25 mouse cellular contexts compared by ENCODE assay signal in the genomic region with DNA sequence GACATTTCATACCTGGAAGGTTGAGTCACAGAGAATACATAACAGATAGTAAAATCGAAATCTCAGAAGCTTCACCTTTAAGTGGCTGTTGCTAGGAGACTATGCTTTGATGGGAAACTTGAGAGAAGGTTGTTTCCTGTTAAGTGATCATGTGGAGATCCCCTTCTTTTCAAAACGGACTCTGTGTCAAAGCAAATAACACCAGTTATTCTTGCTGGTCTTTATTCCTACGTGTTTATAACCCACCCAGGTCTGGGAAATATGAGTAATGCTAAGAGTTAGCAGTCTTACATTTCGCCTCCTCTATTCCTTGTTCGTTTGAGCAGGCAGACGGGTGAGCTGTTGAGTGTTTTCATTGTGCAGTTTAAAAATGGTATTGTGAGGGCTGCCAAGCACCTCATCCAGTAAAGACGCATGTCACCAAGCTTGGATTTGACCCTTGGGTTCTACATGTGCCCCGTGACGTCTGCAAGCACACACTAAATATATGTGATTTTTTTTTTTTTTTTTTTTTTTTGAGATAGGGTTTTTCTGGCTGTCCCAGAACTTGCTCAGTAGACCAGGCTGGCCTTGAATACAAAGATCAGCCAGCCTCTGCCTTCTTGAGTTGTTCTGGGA. TPM values are rescaled to one million over a fixed set of nuclear protein-coding genes. Genes with fewer than 3 reads are reported as not detected.
DNase-seq lines count a peak whose midpoint lies in the region; ATAC-seq and TF ChIP-seq lines count a peak whose summit lies in the region.
"Had no signal": no experiment of that assay in that cellular context is flagged by ENCODE, and none has a peak within 500 bp of the region (broad histone marks: within the 10 kb centered on the region; RNA-seq: fewer than 3 reads in every experiment).

No protein-coding gene starts in this region.

- no peak for TF ChIP-seq CTCF in bone marrow macrophage, adult 2 months (IDR thresholded peaks at IDR 0.05; ENCODE audit: low read depth, low read length)

- ATAC-seq in neutrophil, adult 5-6 weeks (ENCODE audit: extremely low read depth, insufficient number of reproducible peaks, low FRiP score, poor library complexity, severe bottlenecking) = peak; percentile 59; the same call in 1 of the 2 replicates
- ATAC-seq in frontal cortex, adult (ENCODE audit: low TSS enrichment) = no peak
- ATAC-seq: forebrain, embryonic 16.5 days; intestine, postnatal 0 days; liver, postnatal 0 days had no signal

- no peak for TF ChIP-seq POLR2A in bone marrow macrophage, adult 2 months (IDR thresholded peaks at IDR 0.05; ENCODE audit: borderline replicate concordance, low read depth, low read length)

- peak overlapping the region; percentile 44 for H3K27ac ChIP-seq in bone marrow macrophage, adult 2 months (ENCODE audit: insufficient read depth, low read depth, low read length)
- H3K27ac ChIP-seq: gastrocnemius, adult 2 months; hindbrain, embryonic 15.5 days; kidney, embryonic 15.5 days; midbrain, embryonic 10.5 days; neural tube, embryonic 13.5 days; stomach, postnatal 0 days had no signal

- peak; percentile 31 for DNase-seq in lung, postnatal 25 days (ENCODE audit: low spot score)
- DNase-seq in lung, postnatal 14 days = no peak
- DNase-seq in CD4-positive helper T cell, adult 2 months (ENCODE audit: low read depth, low spot score) = peak; percentile 91
- DNase-seq in yolk sac, embryonic 10.5 days (ENCODE audit: low spot score) = no peak
- DNase-seq: adrenal gland, postnatal 25 days; cerebellum, adult 11-12 months; cerebellum, postnatal 14 days; embryo, embryonic 11 days; gastrocnemius, adult 2 months; heart, adult 18-20 months; heart, postnatal 36 days; liver, postnatal 0 days; lung, postnatal 4 days; spleen, adult 18-20 months had no signal

- H3K4me1 ChIP-seq in bone marrow macrophage, adult 2 months (ENCODE audit: control insufficient read depth, insufficient read depth, low read length) = peaks cover 28% of the 10 kb centered on the region
- H3K4me1 ChIP-seq: hindbrain, embryonic 15.5 days; kidney, embryonic 15.5 days; midbrain, embryonic 10.5 days; neural tube, embryonic 13.5 days had no signal

- no peak overlapping the region for H3K4me3 ChIP-seq in bone marrow macrophage, adult 2 months (ENCODE audit: insufficient read depth, low read length)
- H3K4me3 ChIP-seq: gastrocnemius, adult 2 months; hindbrain, embryonic 15.5 days; kidney, embryonic 15.5 days; midbrain, embryonic 10.5 days; neural tube, embryonic 13.5 days had no signal

RNA-seq across cellular contexts. Expression of a gene that starts 7.5 kb away (rescaled TPM):
- 27.6 and 29.5 TPM in 2 replicates for polyA plus RNA-seq in bone marrow macrophage, adult 2 months (2012; ENCODE audit: insufficient read depth, insufficient read length, missing spikeins)
- 48.3 and 49.0 TPM in 2 replicates for total RNA-seq in neutrophil, adult 5-6 weeks (2017)
- polyA plus RNA-seq: G1E had no signal

RNA-seq across cellular contexts. Expression of a gene that starts 32.1 kb away (rescaled TPM):
- polyA plus RNA-seq in bone marrow macrophage, adult 2 months (2012; ENCODE audit: insufficient read depth, insufficient read length, missing spikeins) = 30.2 and 31.5 TPM in 2 replicates
- 142 and 146 TPM in 2 replicates for total RNA-seq in neutrophil, adult 5-6 weeks (2017)

RNA-seq across cellular contexts. Expression of a gene that starts 32.1 kb away (rescaled TPM):
- 53.7 and 61.3 TPM in 2 replicates for polyA plus RNA-seq in bone marrow macrophage, adult 2 months (2012; ENCODE audit: insufficient read depth, insufficient read length, missing spikeins)
- total RNA-seq in neutrophil, adult 5-6 weeks (2017) = 88.5 and 92.3 TPM in 2 replicates

Comparison
In these comparisons a context has a peak if more than half of its experiments do, and no peak if none do; other contexts are left out.
1. DNase-seq: peak in lung, postnatal 25 days (single experiment) and CD4-positive helper T cell, adult 2 months (single experiment); none in lung, postnatal 14 days (single experiment) and yolk sac, embryonic 10.5 days (single experiment).